Mouse (Mus musculus): ENCODE data around the gene Vopp1.

DNA sequence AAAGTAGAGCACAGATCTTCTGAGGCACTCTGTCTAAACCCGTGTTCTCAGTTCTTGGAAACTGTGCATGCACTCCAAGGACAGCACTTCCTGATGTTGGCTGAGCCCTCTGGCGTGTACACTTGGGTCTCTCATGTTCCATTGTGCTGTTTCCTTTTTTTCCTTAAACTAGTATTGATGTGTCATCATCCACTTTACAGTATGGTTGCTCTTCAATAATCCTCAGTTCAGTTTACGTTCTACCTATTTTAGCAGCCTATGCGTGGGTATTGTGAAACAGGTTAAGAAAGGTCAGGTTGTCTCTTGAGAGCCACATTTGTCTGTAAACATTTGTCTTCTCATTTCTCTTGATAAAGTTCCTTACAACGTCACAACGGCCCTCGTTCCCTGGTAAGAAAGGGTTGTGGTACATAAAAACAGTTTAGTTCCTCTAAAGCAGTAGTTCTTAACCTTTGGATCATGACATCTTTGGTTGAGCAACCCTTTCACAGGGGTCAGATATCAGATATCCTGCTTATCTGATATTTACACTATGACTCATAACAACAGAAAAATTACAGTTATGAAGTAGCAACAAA is 55.9 kb downstream of the Vopp1 start:
- TF ChIP-seq CTCF (conservative IDR thresholded peaks at IDR 0.05; ENCODE audit: low read length), result no peak
- TF ChIP-seq POU5F1 (IDR thresholded peaks at IDR 0.05; ENCODE audit: borderline replicate concordance, low read length), result no peak
- TF ChIP-seq NANOG (IDR thresholded peaks at IDR 0.05; ENCODE audit: borderline replicate concordance, low read length), result no peak

Measured in E14TG2a.4 (cell line).